Mouse (Mus musculus): ENCODE data around the gene Mnd1. TPM values are rescaled to one million over a fixed set of nuclear protein-coding genes. Genes with fewer than 3 reads are reported as not detected.

Mnd1 gene
- polyA plus RNA-seq, 1 experiment from 2014 or later, result 5.3 TPM

DNA sequence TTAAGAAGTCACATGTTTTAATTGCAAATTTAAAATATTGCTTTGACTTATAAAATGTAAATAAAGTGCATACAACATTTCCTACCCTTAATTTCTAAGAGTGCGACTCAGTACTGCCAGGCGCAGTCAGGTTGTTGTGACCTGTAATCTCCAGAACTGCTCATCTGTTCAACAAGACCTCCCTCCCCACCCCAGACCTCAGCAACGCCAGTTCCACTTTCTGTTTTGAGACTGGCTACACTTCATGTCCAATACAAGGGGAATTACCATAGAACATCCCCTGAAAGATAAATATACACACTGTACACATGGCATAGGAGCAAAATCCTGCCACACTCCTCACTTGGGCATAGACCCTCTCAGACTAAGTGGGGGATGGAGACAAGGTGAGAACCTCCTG lies 28.9 kb downstream of the Mnd1 start:
- Histone ChIP-seq H3K9me3 (replicated peaks) (no peaks in the 10 kb centered on the region), H3K9ac (no peak overlapping the region), H3K36me3 (ENCODE audit: poor library complexity, severe bottlenecking) (no peaks in the 10 kb centered on the region), H3K27me3 (no peaks in the 10 kb centered on the region), H3K27ac (no peak overlapping the region), H3K4me1 (no peaks in the 10 kb centered on the region), H3K4me2 (no peak overlapping the region), H3K4me3 (no peak overlapping the region)
- 90% methylated on average over 3 of the region's 3 CpGs for WGBS
- no peak for ATAC-seq

GRCm38 (mm10) chr3:84125704-84126289 lies 29.8 kb downstream of the Mnd1 start:
- Histone ChIP-seq H3K4me1 (no peaks in the 10 kb centered on the region), H3K27ac (no peak overlapping the region), H3K4me2 (no peak overlapping the region), H3K36me3 (ENCODE audit: poor library complexity, severe bottlenecking) (no peaks in the 10 kb centered on the region), H3K27me3 (no peaks in the 10 kb centered on the region), H3K9ac (no peak overlapping the region), H3K9me3 (replicated peaks) (no peaks in the 10 kb centered on the region), H3K4me3 (no peak overlapping the region)
- WGBS, result 80% methylated on average over 6 of the region's 6 CpGs
- ATAC-seq, result no peak

DNA sequence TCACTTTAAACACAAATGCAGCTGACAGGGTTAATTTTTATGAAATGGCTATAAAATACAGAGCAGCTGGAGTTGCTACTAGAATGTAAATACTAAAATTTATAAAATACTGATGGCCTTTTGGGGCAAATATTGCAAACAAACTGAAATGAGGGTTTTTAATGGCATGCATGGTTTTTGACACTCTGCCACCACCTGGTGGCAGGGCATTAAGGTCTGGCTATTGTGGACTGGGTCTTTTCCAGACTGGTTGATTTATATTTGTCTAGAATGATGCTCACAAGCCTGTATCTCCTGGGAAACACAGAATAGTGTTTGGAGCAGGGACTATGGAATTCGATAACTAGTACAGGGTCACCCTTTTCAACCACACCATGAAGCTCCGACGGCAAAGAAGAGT lies 32.1 kb downstream of the Mnd1 start:
- no peaks in the 10 kb centered on the region for H3K27me3 ChIP-seq
- no peak overlapping the region for H3K9ac ChIP-seq
- no peaks in the 10 kb centered on the region for H3K4me1 ChIP-seq
- no peak overlapping the region for H3K4me2 ChIP-seq
- no peaks in the 10 kb centered on the region for H3K36me3 ChIP-seq (ENCODE audit: poor library complexity, severe bottlenecking)
- 83% methylated on average over 3 of the region's 3 CpGs for WGBS
- H3K4me3 ChIP-seq, result no peak overlapping the region
- ATAC-seq, result no peak
- no peaks in the 10 kb centered on the region for H3K9me3 ChIP-seq (replicated peaks)
- no peak overlapping the region for H3K27ac ChIP-seq

- Histone ChIP-seq H3K27ac (no peak overlapping the region), H3K9me3 (replicated peaks) (no peaks in the 10 kb centered on the region), H3K4me3 (no peak overlapping the region), H3K27me3 (no peaks in the 10 kb centered on the region), H3K36me3 (ENCODE audit: poor library complexity, severe bottlenecking) (no peaks in the 10 kb centered on the region), H3K4me2 (no peak overlapping the region), H3K4me1 (no peaks in the 10 kb centered on the region), H3K9ac (no peak overlapping the region)
- no peak for ATAC-seq
- WGBS, result 80% methylated on average over 7 of the region's 7 CpGs
Observed at GRCm38 (mm10) chr3:84118718-84119117, 36.9 kb downstream of the Mnd1 start.

- no peaks in the 10 kb centered on the region for H3K9me3 ChIP-seq (replicated peaks)
- no peaks in the 10 kb centered on the region for H3K36me3 ChIP-seq (ENCODE audit: poor library complexity, severe bottlenecking)
- WGBS, result 88% methylated on average over 7 of the region's 7 CpGs
- H3K27me3 ChIP-seq, result no peaks in the 10 kb centered on the region
- no peak overlapping the region for H3K4me3 ChIP-seq
- no peak for ATAC-seq
- no peak overlapping the region for H3K27ac ChIP-seq
- no peak overlapping the region for H3K9ac ChIP-seq
- H3K4me2 ChIP-seq, result no peak overlapping the region
- H3K4me1 ChIP-seq, result no peaks in the 10 kb centered on the region
Observed at GRCm38 (mm10) chr3:84118178-84118577, 37.4 kb downstream of the Mnd1 start.

DNA sequence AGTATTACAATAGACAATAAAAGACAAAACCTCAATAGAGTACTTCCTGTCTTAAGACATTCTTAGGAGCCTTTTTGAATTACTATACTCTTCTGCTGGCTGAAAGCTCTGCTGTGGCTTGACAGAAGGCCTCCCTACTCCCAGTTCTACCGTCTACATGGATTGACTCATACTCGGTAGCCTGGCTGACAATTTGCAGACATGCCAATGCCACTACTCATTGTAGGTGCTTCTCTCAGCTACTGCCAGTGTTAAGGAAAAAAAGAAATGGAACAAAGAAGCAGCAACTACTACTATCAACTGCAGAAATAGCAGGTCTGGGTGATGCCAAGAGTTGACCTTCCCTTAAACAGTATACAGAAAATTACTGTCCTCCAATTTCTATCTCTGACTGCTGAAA lies 47.0 kb downstream of the Mnd1 start:
- Histone ChIP-seq H3K27me3 (no peaks in the 10 kb centered on the region), H3K36me3 (ENCODE audit: poor library complexity, severe bottlenecking) (no peaks in the 10 kb centered on the region), H3K4me3 (no peak overlapping the region), H3K27ac (no peak overlapping the region), H3K4me2 (no peak overlapping the region), H3K9me3 (replicated peaks) (no peaks in the 10 kb centered on the region), H3K4me1 (no peaks in the 10 kb centered on the region), H3K9ac (no peak overlapping the region)
- no peak for ATAC-seq
- WGBS, result 82% methylated on average over 2 of the region's 2 CpGs

DNA sequence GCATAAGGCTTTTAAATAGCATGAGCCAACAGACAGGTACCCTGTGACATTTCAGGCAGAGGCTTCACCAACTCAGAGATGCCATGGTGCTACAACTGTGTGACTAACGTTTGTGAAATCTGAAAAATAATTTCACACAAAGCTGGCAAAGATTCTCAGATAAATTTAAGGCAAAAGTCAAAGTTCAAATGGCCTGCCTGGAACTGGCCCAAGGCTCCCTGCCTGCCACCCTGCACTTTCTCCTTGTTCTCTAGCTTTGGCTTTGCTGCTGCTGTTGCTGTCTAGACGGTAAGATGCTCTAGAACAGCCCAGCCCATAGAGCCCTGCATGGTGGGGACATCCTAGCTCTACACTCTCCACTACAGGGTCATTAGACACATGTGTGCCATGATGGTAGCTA lies 49.5 kb downstream of the Mnd1 start:
- Histone ChIP-seq H3K36me3 (ENCODE audit: poor library complexity, severe bottlenecking) (no peaks in the 10 kb centered on the region), H3K9me3 (replicated peaks) (no peaks in the 10 kb centered on the region), H3K9ac (no peak overlapping the region), H3K27ac (no peak overlapping the region), H3K4me1 (no peaks in the 10 kb centered on the region), H3K4me2 (no peak overlapping the region), H3K27me3 (no peaks in the 10 kb centered on the region), H3K4me3 (no peak overlapping the region)
- ATAC-seq, result no peak
- 81% methylated on average over 2 of the region's 2 CpGs for WGBS

GRCm38 (mm10) chr3:84103536-84103935 lies 52.0 kb downstream of the Mnd1 start:
- no peaks in the 10 kb centered on the region for H3K4me1 ChIP-seq
- 89% methylated on average over 2 of the region's 2 CpGs for WGBS

GRCm38 (mm10) chr3:84092875-84093274 lies 62.7 kb downstream of the Mnd1 start:
- Histone ChIP-seq H3K36me3 (ENCODE audit: poor library complexity, severe bottlenecking) (no peaks in the 10 kb centered on the region), H3K4me1 (no peaks in the 10 kb centered on the region), H3K9me3 (replicated peaks) (no peaks in the 10 kb centered on the region), H3K27me3 (no peaks in the 10 kb centered on the region), H3K27ac (no peak overlapping the region), H3K4me3 (no peak overlapping the region), H3K4me2 (no peak overlapping the region), H3K9ac (no peak overlapping the region)
- WGBS, result 90% methylated on average over 2 of the region's 2 CpGs
- ATAC-seq, result no peak

More at GRCm38 (mm10) chr3:84103536-84103935, 52.0 kb downstream of the Mnd1 start:
- no peak overlapping the region for H3K27ac ChIP-seq
- no peak overlapping the region for H3K4me2 ChIP-seq
- H3K9ac ChIP-seq, result no peak overlapping the region
- no peak for ATAC-seq
- no peaks in the 10 kb centered on the region for H3K36me3 ChIP-seq (ENCODE audit: poor library complexity, severe bottlenecking)
- H3K27me3 ChIP-seq, result no peaks in the 10 kb centered on the region
- no peak overlapping the region for H3K4me3 ChIP-seq
- H3K9me3 ChIP-seq (replicated peaks), result no peaks in the 10 kb centered on the region

- Histone ChIP-seq H3K36me3 (ENCODE audit: poor library complexity, severe bottlenecking) (no peaks in the 10 kb centered on the region), H3K27me3 (no peaks in the 10 kb centered on the region), H3K4me1 (no peaks in the 10 kb centered on the region), H3K4me3 (no peak overlapping the region), H3K27ac (no peak overlapping the region), H3K4me2 (no peak overlapping the region), H3K9ac (no peak overlapping the region), H3K9me3 (replicated peaks) (no peaks in the 10 kb centered on the region)
- 50% methylated on average over 2 of the region's 2 CpGs for WGBS
- no peak for ATAC-seq
Observed at GRCm38 (mm10) chr3:84090982-84091381, 64.6 kb downstream of the Mnd1 start.

DNA sequence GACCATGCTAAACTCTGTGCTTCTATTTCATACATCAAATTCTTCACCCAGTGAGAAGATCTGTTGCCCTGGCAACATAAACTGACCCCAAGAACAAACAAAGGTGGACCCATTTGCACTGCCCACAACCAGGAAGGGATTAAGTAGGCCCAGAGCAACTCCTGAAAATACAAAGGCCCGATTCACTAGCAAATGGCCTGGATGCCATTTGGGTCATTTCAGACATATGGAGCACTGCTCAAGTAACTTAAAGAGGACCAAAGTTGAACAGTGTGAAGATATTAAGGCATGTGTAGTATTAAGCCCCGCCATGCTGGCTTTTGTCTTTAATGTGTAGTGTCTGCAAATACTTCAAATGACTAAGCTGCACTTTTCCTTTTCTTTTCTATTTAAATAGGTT lies 68.7 kb downstream of the Mnd1 start:
- Histone ChIP-seq H3K4me3 (no peak overlapping the region), H3K27me3 (no peaks in the 10 kb centered on the region), H3K27ac (no peak overlapping the region), H3K4me1 (no peaks in the 10 kb centered on the region), H3K9ac (no peak overlapping the region), H3K9me3 (replicated peaks) (peaks cover 3% of the 10 kb centered on the region; the same call in 1 of the 2 replicates), H3K4me2 (no peak overlapping the region), H3K36me3 (ENCODE audit: poor library complexity, severe bottlenecking) (no peaks in the 10 kb centered on the region)
- ATAC-seq, result no peak
- 25% methylated on average over 2 of the region's 2 CpGs for WGBS

GRCm38 (mm10) chr3:84086337-84086736 lies 69.2 kb downstream of the Mnd1 start:
- Histone ChIP-seq H3K9ac (no peak overlapping the region), H3K27me3 (no peaks in the 10 kb centered on the region), H3K36me3 (ENCODE audit: poor library complexity, severe bottlenecking) (no peaks in the 10 kb centered on the region), H3K9me3 (replicated peaks) (peaks cover 5% of the 10 kb centered on the region; the same call in 1 of the 2 replicates), H3K4me3 (no peak overlapping the region), H3K27ac (no peak overlapping the region), H3K4me2 (no peak overlapping the region), H3K4me1 (no peaks in the 10 kb centered on the region)
- WGBS, result 80% methylated on average over 7 of the region's 7 CpGs
- no peak for ATAC-seq

DNA sequence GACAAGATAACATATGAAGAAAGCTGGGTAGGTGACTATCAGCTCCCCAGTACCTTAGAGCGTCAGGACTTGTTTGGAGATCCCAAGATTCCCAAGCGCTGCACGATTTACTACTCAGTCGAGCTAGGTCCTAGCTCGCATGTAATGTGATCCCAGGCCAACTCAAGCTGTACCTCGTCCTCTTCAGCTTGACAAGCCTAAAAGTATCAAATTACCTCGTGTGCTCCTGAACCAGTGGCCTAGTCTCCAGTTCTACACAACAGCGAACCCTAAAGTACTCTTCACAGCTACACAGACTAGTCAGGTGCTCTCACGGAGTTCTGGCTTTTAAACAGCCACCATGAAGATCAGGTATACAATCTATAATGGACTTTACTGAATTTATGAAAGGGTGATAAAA lies 70.2 kb downstream of the Mnd1 start:
- Histone ChIP-seq H3K9ac (no peak overlapping the region), H3K9me3 (replicated peaks) (peaks cover 5% of the 10 kb centered on the region; the same call in 1 of the 2 replicates), H3K4me1 (no peaks in the 10 kb centered on the region), H3K4me3 (no peak overlapping the region), H3K4me2 (no peak overlapping the region), H3K27ac (no peak overlapping the region), H3K27me3 (no peaks in the 10 kb centered on the region), H3K36me3 (ENCODE audit: poor library complexity, severe bottlenecking) (no peaks in the 10 kb centered on the region)
- WGBS, result 66% methylated on average over 9 of the region's 9 CpGs
- no peak for ATAC-seq
